Mouse (Mus musculus): ENCODE data around the gene Klhl26. TPM values are rescaled to one million over a fixed set of nuclear protein-coding genes. Genes with fewer than 3 reads are reported as not detected.
A peak's percentile ranks its signal among the peaks of the same experiment; 100 is the strongest.
"Not testable (repeated sequence)": the region's sequence is repeated elsewhere in the genome, so short reads cannot be mapped to it uniquely, and the experiment has no call there.

Klhl26 gene
- total RNA-seq (2014; fragmentation: Nextera tagmentation) (2.1 and 4.4 TPM in 2 replicates), total RNA-seq (2017) (4.0 and 4.1 TPM in 2 replicates)

DNA sequence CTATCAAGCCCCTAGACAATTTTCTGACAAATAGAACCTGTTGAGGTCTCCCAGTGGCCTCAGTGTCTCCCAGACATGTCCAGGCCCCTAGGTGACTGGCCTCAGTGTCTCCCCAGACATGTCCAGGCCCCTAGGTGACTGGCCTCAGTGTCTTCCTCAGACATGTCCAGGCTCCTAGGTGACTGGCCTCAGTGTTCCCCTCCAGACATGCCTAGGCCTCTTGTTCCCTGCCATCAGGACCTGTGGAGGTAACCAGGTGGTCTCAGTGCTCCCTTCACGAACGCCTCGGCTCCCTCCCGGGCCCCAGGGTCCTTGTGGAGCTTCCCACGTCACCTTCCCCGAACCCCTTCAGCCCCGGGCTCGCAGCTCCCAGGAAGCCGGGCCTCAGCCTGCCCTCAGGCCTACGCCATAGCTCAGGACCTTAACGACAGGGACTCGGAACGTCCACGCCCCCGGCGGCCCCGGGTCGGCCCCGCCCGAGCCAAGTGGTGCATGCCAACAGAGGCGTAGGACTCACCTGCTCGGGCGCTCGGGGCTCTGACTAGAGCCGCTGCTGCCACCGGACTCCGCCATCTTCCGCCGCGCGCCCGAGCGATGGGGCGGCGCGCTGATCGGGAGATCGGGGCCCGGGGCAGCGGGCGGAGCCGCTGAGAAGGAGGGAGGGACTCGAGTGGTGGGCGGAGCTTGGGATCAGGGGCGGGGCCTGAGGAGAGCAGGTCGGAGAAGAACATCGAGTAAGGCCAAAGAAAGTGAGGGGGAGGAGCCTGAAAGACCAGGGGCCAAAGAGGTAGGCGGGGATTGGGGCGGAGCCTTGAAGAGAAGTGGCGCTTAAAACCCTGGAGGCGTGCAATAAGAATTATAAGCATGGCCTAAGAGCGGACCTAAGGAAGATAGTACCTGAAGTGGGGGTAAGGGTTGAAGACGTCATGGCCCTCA is at the start of gene Klhl26:
TSS of gene Klhl26 (minus strand) at position 636 of the 936 bp plus-strand sequence.
- peak; percentile 96 for ATAC-seq (replicated peaks; ENCODE audit: poor library complexity, severe bottlenecking)

DNA sequence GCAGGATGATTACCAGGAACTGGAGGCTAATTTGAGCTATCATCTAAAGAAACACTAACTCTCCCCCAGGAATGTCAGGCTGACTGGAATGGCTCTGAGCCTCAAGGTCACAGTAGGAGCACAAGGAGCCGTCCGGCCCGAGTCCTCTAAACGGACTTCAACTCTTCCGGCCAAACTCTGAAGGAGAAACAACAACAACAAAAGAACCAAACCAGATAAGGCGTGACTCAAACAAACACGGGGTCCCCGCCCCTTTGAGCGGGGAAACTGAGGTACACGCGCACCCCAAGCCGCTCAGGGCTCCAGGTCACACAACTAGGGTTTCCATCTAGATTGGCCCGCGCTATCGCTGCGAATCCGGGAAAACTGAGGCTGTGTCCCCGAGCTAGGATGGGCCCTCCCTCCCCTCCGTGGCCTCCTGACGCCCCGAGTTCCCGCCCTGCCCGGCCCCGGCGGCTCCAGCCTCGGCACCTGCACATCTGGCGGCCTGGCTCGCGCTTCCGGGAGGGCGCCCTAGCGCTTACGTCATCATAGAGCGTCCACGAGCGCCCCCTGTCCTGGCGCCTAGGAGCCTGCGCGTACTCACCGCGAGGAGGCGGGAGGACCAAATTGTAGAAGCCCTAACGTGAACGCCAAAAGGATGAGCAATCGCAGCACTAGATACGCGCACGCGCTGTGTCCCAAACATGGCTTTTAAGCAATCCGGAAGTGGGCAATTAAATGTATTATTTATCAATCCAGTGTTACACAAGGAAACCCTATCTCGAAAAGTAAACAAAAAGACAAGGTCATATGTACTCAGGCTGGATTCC is 46.0 kb upstream of the Klhl26 start:
- ATAC-seq (replicated peaks; ENCODE audit: poor library complexity, severe bottlenecking) = peak; percentile 89

DNA sequence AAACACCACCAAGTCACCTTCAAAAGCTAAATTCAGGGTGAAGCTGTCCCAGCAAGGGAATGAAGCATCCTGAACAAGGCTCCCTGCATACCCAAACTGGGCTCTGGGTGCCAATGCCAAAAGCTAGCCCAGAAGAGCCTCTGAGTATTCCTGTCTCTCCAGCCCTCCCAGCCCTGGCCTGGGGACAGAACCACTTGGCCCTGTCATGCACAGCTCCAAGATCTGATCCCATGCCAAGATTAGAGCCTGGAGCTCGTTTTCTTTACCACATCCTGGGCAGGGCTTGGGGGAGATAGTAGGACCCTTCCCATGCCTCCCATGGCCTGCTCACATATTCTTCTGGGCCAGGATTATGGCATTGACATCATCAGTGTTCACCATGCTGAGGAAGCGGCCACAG is 42.8 kb upstream of the Klhl26 start:
- ATAC-seq (replicated peaks; ENCODE audit: poor library complexity, severe bottlenecking) = no peak

DNA sequence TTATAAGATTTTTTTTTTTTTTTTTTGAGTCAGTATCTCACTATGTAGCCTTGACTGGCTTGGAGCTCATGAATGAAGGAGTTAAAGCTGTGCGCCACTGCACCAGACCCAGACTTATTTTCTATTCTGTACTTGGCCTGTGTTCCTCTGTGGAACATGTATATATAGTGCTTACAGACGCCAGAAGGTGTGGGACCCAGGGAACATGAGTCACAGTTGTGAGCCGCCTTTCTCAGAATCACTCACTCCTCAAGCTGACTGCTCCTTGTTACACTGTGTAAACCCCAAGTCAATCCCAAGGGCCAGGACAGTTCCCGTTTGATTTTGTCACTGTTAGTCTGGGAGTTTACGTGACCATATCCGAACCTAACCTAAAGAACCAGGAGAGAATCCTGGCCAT is 42.3 kb upstream of the Klhl26 start:
- ATAC-seq (replicated peaks; ENCODE audit: poor library complexity, severe bottlenecking) = no peak

DNA sequence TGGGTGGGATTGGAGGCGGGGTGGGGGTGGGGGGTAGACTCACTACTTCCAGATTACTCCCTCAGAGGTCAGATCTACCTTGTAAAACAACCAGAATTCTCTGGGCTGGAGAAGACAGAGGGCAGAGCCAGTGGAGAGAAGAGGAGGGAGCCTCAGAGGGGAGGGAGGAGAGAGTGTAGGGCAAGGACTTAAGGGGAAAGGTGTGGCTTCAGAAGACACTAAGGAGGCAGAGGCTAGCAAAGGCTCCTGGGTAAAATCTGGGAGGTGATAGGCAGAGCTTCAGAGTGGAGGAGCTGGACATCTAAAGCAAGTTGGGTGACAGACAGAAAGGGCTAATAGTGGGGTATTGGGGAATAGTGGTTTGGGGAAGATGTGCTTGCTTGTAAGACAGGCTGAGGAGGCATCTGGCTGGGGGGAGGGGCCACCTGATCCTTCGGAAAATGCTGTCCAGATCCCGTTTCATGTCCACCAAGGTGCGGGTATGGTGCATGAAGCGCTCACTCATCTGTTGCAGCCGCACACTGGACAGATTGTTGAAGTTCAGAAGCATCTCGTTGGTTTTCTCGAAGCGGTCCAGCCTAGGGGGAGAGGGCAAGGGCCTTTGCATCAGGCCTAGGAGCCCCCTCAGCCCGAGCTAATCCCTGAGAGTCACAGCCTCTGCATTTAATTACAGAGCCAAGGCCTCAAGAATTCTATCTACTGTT is 41.3 kb upstream of the Klhl26 start:
- ATAC-seq (replicated peaks; ENCODE audit: poor library complexity, severe bottlenecking) = no peak

DNA sequence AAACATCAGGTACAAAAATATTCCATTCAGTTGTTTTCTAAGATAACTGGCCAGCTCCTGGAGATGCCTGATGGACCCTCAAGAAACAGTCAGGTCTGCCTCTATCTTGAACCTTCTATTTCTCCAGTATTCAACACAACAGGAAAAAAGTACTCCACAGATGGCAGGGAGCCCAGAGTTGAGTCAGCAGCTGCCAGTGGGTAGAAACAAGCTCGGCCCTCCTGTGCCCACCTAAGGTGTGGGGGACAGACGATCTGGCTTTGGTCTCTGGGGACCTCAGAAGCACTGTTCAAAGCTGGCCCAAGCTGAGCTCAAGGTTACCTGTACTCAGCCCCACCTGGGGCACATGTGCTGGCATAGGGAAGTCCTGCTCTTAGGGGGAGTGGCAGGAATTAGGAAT is 36.7 kb upstream of the Klhl26 start:
- no peak for ATAC-seq (replicated peaks; ENCODE audit: poor library complexity, severe bottlenecking)

DNA sequence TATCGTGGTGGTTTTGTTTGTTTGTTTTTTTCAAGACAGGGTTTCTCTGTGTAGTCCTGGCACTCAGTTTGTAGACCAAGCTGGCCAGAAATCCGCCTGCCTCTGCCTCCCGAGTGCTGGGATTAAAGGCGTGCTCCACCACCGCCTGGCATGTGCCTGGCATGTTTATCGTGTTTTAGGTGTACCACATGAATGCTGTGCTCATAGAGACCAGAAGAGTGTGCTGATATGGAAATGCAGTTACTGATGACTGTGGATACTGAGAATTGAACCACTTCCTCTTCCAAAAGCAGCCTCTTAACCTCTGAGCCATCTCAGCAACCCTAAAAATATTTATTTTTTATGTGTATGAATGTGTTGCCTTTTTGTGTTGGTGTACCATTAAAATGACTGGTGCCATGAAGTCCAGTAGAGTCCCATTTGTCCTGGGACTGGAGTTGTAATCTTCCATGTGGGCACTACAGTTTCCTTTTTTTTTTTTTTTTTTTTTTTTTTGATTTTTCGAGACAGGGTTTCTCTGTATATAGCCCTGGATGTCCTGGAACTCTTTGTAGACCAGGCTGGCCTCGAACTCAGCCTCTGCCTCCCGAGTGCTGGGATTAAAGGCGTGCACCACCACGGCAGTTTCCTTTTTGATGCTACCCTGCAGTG is 35.6 kb upstream of the Klhl26 start:
- ATAC-seq (replicated peaks; ENCODE audit: poor library complexity, severe bottlenecking) = 0 out of 2 replicates have a peak, but pooled peaks have one; percentile 33

DNA sequence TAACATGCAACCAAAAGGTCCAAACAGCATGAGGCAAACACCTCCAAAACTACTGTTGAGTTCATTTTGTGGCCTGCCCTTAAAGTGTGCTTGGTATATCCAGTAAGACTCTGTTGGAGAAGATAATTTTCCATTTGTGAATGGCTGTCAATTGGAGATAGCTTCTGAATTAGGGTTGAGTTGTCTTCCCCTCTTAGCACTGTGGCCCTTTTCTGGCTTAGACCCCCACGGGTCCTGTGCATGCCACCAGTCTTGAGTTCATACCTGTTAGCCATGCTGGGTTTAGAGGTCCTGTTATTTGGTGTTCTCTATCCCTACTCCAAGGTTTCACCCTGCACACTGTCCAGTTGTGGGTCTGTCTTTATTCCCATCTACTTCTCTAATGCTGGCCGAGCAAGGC is 35.0 kb upstream of the Klhl26 start:
- ATAC-seq (replicated peaks; ENCODE audit: poor library complexity, severe bottlenecking) = no peak

DNA sequence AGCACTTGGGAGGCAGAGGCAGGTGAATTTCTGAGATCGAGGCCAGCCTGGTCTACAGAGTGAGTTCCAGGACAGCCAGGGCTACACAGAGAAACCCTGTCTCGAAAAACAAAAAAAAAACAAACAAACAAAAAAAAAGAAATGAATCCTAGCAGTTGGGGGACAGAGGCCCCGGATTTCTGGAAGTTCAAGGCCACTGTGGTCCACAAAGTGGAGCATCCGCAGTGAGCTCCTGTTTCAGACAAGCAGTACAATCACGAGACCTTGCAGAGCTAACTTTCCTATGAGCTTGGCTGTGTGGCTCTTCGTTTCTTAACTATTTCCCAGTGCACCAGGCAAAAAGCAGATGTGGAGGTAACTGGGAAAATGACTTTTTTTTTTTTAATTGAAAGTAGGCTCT is 34.4 kb upstream of the Klhl26 start:
- ATAC-seq (replicated peaks; ENCODE audit: poor library complexity, severe bottlenecking) = not testable (repeated sequence)

DNA sequence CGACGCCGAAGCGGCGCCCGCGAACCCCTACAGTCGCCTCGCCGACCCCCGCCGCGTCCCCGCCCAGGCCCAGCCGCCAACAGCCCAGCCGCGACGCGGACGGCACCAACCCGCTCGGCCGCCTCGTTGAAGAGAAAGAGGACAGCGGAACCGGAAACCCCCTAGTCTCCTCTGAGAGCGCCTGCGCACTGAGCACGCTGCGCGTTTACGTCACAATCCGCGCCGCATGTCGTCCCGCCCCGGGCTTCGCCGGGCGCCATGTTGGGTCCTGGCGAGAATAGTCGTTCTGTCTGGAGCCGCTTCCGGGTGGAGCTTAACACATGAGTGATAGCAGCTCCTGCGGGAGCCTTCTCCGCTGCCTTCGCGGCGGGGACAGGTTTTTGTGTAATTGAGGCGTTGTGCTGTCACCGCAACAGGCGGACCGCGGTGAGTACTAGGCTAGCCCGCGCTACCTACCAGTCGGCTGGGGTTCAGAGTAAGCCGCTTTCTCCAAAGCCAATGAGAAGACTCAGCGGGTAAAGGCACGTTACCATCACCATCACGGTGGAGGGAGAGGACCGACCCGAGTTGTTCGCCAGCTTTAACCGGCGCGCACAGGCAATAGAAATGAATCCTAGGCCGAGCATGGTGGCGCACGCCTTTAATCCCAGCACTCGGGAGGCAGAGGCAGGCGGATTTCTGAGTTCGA is 33.6 kb upstream of the Klhl26 start, which contains the start of gene Uba52:
TSS of gene Uba52 (minus strand) at position 574 of the 688 bp plus-strand sequence.
- peak; percentile 74 for ATAC-seq (replicated peaks; ENCODE audit: poor library complexity, severe bottlenecking)

DNA sequence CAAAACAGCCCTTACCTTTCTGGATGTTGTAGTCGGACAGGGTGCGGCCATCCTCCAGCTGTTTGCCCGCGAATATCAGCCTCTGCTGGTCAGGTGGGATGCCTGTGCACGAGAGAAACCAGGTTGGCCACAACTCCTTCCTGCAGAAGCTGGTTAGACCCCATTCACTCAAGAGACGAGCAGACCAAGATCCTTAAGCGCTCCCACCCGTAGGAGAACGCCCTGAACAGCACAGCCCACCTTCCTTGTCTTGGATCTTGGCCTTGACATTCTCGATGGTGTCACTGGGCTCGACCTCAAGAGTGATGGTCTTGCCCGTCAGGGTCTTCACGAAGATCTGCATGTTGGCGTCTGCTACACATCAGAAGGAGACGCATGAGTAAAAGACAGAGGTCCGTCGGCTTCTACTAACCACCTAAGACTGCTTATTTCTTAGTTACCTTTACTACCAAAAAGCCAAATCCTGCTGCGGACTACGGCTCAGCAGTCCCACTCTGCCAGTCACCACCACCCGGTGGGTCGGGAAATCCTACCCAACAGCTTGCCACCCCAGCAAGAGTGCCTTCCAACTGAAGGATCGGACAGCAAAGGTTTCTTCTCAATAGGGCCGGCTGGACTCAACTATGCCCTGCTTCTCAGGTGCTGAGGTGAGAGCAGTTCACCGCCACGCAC is 32.6 kb upstream of the Klhl26 start:
- ATAC-seq (replicated peaks; ENCODE audit: poor library complexity, severe bottlenecking) = no peak

DNA sequence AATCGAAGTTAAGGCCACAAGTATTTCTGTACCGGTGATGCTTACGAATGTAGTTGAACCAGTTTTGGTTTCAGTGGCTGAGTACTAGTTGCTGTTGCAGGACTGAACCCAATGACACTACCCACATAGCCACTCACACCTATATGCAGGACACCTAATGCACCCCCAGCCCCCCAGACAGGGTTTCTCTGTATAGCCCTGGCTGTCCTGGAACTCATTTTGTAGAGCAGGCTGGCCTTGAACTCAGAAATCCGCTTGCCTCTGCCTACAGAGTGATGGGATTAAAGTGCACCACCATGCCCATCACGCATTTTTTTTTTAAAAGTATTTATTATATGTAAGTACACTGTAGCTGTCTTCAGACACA is 30.2 kb upstream of the Klhl26 start:
- ATAC-seq (replicated peaks; ENCODE audit: poor library complexity, severe bottlenecking) = no peak

DNA sequence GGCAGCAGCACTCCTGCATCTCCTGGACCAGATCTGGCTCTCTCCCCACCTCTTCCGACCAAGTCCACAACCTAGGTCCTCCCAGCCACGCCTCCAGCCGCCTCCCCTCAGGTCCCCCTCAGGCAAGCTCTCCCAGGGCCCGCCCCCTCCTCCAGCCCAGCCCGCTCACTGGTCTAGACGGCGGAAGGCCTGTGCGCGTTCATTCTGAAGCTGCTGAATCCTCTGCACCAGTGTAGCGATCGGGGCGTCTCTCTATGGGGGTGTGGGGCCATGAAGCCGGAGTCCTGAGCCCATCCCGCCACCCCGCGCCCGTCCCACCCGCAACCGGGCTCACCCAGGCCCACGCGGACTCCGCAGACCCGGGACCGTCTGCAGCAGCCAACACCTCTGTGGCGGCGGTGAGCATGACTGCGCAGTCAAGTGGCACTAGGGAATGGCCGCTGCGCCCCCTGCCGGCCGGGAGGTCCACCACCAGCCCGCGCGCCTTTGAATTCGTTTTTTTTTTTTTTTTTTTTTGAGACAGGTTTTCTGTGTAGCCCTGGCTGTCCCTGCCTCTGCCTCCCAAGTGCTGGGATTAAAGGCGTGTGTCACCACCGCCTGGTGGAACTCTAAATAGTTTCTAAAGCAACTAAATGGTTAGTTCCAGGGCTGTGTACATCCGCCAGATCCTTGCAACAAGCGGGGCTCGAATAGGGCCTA is 29.7 kb upstream of the Klhl26 start, which contains the start of gene Rex1bd:
TSS of gene Rex1bd (minus strand) at position 425 of the 699 bp plus-strand sequence.
- peak; percentile 67 for ATAC-seq (replicated peaks; ENCODE audit: poor library complexity, severe bottlenecking)

DNA sequence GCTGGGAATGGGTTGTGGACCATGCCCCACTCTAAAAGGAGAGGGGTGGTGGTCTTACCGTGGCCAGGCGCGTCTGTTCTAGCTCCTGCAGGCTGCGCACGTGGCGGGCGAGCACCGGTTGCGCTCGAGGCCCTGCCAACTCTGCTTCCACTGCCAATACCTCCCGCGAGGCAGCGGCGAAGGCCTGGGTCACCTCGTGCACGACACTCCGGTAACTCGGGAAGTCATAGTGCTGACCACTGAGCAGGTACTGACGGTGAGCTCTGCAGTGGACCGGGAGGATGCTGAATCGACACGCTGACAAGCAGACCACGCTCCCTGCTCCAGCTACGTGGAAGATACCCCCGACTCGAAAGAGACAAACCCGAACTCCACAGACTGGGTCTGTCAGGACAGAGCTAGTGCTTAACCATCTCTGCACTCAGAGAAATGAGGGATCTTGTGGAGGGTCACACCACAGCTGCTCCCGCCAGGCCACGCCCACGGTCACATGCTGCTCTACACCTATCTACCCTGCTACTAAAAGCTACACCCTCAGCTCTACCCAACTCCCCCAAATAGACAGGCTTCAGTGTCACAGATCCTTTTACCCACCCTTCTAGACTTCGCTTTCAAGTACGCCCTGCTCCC is 29.0 kb upstream of the Klhl26 start:
- ATAC-seq (replicated peaks; ENCODE audit: poor library complexity, severe bottlenecking) = peak; percentile 7; the same call in 1 of the 2 replicates

DNA sequence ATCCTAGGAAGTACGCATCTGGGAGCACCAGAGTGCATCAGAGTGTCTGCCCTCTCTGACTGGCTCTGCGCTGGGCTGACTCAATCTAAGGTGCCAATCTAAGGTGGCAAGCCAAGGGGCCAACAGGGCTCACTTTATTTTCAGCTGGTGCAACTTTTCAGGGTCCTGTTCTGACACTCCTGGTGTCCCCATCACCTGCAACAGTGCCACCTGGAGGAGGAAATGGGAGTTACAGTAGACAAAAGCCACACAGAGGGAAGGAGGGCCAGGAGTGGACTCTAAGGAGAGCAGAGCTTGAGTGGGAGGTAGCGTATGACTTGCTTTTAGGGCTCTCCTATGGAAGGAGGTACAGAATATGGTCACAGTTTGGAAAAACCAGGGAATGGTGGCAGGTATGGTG is 28.1 kb upstream of the Klhl26 start:
- peak; percentile 36; the same call in 1 of the 2 replicates for ATAC-seq (replicated peaks; ENCODE audit: poor library complexity, severe bottlenecking)

DNA sequence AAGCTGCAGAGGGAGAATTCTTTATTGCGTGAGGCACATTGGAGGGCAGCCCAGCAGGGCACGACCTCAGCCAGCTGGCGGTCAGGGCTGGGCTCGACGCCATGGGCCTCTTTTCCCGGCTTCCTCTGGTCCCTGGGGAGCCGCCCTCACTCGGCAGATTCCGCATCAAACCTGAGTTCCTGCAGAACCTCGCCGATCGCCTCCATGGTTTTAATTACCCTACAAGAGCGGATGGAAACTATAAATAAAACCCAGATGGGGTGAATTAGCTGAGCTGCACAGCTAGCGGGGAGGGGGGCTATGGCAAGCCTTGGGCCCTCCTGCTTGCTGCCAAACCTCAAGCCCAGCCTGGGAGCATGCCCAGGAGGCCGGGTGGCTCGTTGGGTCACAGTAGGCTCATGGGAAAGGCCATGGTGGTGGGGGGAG is 27.5 kb upstream of the Klhl26 start:
- no peak for ATAC-seq (replicated peaks; ENCODE audit: poor library complexity, severe bottlenecking)

DNA sequence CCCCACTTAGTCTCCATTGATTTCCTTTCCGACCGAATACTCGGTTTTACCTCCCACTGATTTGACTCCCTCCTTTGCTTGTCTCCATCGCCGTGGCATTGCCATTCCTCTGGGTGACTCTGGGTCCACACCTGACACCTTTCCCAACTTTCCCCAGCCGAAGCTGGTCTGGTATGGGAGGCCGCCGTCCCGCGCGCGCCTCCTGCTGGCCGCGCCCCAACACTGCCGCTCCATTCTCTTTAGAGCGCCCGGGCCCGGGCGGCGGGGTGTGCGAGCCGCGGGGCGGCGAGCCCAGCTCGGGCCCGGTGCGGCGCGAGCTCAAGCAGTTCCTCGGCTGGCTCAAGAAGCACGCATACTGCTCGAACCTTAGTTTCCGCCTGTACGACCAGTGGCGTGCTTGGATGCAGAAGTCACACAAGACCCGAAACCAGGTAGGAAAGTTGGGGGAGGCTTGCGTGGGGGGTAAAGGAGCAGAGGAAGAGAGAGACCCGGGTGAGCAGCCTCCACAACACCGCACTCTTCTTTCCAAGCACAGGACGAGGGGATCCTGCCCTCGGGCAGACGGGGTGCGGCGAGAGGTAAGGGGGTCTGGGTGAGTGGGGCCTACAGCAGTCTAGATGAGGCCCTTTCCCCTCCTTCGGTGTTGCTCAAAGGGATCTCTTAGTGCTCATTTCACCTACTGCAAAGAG is 26.4 kb upstream of the Klhl26 start:
- ATAC-seq (replicated peaks; ENCODE audit: poor library complexity, severe bottlenecking) = peak; percentile 32
